Mouse (Mus musculus) small intestine, adult 2 months (tissue): ENCODE measurements around the gene Hist1h2bb.

Source experiments
- CTCF ChIP-seq: fragments of 200-500 bp; IDR thresholded peaks from 2 replicates; pipeline ENCODE4 v1.5.1; 2012; ENCODE audit warnings: low read depth, mild to moderate bottlenecking, control low read depth, inconsistent platforms, low read length, moderate library complexity, mixed read lengths; ENCODE audit not compliant: insufficient replicate concordance, insufficient read length; ENCODE audit errors: extremely low read depth
- POLR2A ChIP-seq: fragments of 200-500 bp; IDR thresholded peaks from 2 replicates; pipeline ENCODE4 v1.6.1; 2012; ENCODE audit warnings: low read depth, mild to moderate bottlenecking, control low read depth, inconsistent platforms, low read length, moderate library complexity

DNA sequence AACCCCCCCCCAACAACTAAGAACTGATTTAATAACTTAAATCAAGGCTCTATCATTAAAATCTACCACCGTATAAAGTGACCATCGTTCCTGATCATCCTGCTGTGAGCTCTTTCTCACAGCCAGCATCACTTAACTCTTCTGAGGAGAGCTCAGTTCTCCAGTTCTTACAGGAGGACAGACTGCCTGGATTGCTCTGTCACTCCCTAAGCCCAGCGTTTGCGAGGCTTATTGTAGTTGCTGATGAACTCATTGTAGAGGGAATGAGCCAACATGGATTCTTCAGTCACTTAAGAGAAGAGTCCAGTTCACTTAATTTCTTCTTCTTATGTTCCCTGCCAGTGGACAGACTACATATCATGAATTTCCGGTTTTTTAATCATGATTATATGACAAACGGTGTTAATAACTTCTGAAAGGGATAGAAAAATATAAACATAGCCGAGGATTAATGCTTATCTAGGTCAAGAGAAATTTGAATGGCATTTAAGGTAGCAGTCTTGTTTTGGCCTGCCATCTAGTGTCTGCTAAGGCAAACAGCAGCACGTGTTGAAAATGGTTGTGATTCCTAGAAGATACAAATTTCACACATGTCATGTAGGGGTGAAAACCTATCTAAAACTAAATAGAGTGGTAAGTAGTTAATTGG lies 14.3 kb upstream of the Hist1h2bb start:
- no peak for TF ChIP-seq POLR2A
- no peak for TF ChIP-seq CTCF
